Mouse (Mus musculus): ENCODE data around the gene Cwh43. TPM values are rescaled to one million over a fixed set of nuclear protein-coding genes. Genes with fewer than 3 reads are reported as not detected.

The Cwh43 gene
- polyA plus RNA-seq, 1 experiment from 2014 or later = not detected

DNA sequence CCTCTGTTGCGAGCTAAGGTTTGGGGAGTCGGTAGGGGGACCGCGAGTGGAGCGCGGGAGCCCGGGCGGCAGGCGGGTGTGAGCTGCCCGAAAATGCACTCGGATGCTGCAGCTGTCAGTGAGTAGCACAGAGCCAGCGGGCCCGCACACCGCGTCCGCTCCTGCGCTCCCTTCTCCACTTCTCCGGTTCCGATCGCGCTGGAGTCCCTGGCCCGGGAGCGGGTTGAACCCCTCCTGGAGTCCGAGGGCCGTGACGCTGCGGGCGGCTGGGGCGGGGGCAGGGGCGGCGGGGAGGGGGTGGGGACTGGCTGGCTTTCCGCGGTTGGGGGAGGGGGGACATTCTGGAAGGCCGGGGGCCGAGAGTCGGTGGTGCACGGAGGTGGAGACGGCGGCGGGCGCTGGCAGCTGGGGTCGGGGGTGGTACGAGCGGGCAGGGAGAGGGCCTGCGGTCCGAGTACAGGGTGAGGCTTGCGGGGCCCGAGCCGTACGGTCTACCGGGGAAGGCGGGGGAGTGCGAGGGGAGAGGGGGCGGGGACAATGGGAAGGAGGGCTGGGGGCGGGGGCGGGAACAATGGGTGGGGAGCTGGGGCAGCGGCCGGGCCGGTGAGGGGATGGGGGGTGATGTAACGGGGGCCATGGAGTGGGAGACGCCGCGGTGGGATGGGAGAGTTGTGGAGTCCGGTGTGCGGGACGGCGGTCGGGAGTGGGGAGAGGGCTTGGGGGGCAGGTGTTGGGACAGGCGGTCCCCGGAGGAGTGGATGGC is 85.4 kb downstream of the Cwh43 start:
- no peak for DNase-seq (ENCODE audit: low spot score)
- peak overlapping the region; percentile 93 for H3K4me3 ChIP-seq
- WGBS = under 1% methylated on average over 66 of the region's 70 CpGs

DNA sequence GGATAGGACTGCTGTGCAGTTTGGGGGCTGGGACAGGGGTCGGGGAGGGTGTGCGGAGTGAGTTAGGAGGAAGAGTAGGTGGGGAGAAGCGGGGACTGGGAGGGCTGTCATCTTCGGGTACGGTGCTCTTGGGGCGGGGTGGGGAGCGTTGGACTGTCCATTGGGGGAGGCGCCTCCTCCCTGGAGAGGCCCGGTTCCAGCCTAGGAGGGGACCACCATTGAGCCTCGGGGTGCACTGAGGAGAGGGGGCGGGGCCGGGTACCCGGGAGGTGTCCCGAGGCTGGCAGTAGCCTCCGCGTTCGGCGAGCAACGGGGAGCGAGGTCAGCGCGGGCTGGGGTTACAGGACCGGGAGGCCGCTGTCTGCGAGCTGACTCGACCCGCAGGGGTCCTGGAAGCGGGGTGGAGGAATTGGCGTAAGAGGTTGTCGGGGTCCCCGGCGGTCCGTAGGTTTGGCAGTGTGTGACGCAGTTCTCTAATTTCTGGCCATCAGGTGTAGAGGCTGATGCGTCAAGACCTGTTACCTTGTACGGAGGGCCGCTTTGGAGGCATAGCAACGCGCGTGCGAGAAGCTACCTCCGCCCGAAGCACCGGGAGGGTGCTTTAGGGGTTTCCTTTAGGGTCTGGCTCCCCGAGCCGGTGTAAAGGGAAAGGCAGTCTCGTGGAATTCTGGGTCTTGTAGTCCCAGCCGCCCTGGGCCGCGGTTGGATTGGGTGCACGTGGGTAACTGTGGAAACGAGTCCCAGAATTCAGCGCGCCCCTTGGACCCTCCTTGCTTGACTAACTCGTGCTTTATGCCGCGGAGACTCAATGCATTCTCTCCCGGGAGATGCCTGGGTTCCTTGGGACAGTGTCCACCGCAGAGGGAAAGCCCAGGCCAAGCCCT is 86.2 kb downstream of the Cwh43 start:
- 0 out of 2 replicates have a peak, but pooled peaks cover 10% of the 10 kb centered on the region for H3K4me1 ChIP-seq
- peak overlapping the region; percentile 93 for H3K4me3 ChIP-seq
- under 1% methylated on average over 56 of the region's 59 CpGs for WGBS
- H3K27ac ChIP-seq = peak overlapping the region; percentile 86
- no peaks in the 10 kb centered on the region for H3K9me3 ChIP-seq
- H3K36me3 ChIP-seq = no peaks in the 10 kb centered on the region
- H3K27me3 ChIP-seq (ENCODE audit: insufficient read depth, poor library complexity, severe bottlenecking) = no peaks in the 10 kb centered on the region
- peak; percentile 96 for DNase-seq (ENCODE audit: low spot score)

More for the DNA sequence above, 85.4 kb downstream of the Cwh43 start:
- Histone ChIP-seq H3K4me1 (0 out of 2 replicates have a peak, but pooled peaks cover 10% of the 10 kb centered on the region), H3K27me3 (ENCODE audit: insufficient read depth, poor library complexity, severe bottlenecking) (no peaks in the 10 kb centered on the region), H3K9me3 (no peaks in the 10 kb centered on the region), H3K27ac (peak overlapping the region; percentile 86), H3K36me3 (no peaks in the 10 kb centered on the region)

DNA sequence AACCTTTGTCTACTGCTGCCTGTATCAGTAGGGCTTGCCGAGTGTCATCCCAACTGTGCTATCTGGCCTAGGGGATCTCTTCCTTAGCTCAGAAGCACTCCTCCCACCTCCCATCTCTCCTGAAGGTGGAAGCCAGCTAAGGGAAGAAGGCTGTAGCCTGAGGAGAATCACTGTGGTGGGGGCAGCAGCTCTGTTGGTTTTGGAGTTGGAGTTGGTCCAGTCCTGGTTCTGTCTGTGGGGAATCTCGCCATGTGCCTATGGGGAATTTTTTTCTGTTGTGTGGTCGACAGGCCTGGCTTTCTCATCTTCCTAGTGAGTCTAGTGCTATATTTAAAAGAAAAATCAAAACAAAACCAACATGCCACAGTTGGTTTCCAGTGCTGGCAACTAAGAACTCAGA is 91.5 kb downstream of the Cwh43 start:
- Histone ChIP-seq H3K27me3 (ENCODE audit: insufficient read depth, poor library complexity, severe bottlenecking) (no peaks in the 10 kb centered on the region), H3K4me1 (peaks cover 45% of the 10 kb centered on the region), H3K9me3 (no peaks in the 10 kb centered on the region), H3K36me3 (no peaks in the 10 kb centered on the region), H3K27ac (no peak overlapping the region), H3K4me3 (no peak overlapping the region)
- WGBS = 64% methylated on average over 3 of the region's 3 CpGs
- no peak for DNase-seq (ENCODE audit: low spot score)

DNA sequence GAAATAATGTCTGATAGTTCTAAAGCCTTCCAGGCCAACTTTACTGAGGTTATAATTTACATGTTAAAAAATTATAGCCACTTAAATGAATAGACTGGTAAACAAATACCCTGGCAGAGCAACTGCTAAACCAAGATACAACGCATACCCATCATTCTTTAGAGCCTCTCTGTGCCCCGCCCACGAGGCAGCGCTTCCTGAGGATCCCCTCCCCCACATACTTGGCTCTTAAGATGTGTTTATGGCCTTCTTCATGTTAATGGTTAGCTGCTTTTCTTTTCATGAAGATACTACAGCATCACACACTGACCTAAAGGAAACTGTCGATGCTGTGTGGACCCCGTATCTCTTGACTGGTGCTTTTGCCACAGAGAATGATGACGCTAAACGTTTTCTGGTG is 92.7 kb downstream of the Cwh43 start:
- H3K4me3 ChIP-seq = no peak overlapping the region
- WGBS = 84% methylated on average over 8 of the region's 8 CpGs
- DNase-seq (ENCODE audit: low spot score) = no peak
- H3K27ac ChIP-seq = no peak overlapping the region
- no peaks in the 10 kb centered on the region for H3K27me3 ChIP-seq (ENCODE audit: insufficient read depth, poor library complexity, severe bottlenecking)
- no peaks in the 10 kb centered on the region for H3K9me3 ChIP-seq
- peaks cover 54% of the 10 kb centered on the region for H3K4me1 ChIP-seq
- no peaks in the 10 kb centered on the region for H3K36me3 ChIP-seq

DNA sequence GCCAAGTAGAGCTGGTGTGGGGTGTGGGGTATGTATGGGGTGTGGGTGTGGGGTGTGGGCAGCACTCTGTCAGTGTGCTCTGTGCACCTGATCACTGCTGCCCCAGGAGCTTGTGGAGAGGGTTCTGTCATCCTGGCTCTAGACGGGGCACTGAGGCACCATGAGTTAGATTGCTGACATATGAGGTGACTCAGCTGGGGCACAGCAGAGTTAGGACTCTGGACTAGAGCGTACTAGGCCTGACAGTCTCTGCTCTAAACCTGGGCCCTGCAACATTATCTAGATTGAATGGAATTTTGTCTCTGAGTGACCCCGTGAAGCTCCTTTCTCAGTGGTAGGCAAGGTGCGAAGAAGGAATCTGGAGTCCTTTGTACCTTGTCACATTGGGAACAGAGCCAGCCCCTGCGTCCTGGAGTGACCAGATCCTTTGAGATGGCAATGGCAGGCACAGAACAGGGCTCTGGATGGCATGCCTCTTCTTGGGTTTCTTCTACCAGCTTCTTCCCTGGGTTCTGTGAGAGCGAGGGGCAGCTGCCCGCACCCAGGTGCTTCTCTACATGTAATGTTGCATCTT is 95.1 kb downstream of the Cwh43 start:
- Histone ChIP-seq H3K4me1 (peaks cover 64% of the 10 kb centered on the region), H3K36me3 (no peaks in the 10 kb centered on the region), H3K4me3 (no peak overlapping the region), H3K27me3 (ENCODE audit: insufficient read depth, poor library complexity, severe bottlenecking) (no peaks in the 10 kb centered on the region), H3K9me3 (no peaks in the 10 kb centered on the region), H3K27ac (peak overlapping the region; percentile 22; the same call in 1 of the 2 replicates)
- DNase-seq (ENCODE audit: low spot score) = no peak
- 47% methylated on average over 7 of the region's 7 CpGs for WGBS

DNA sequence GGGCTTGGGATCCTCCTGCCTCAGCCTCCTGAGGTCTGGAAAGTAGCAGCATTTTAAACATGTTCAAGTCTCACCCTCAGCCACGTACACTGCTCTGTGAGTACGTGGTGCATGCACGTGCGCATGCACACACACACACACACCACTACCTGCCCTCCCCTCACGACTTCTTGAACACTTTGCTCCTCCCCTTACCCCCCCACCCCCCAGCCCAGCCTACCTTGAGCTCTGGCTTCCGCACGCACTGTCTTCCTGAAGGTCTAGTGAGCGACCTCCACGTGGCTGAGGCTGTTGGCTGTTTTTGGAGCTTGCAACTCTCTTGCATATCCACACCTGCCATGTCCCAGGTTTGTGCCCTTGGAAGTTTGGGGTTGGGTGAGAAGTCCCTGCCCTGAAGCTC is 96.5 kb downstream of the Cwh43 start:
- DNase-seq (ENCODE audit: low spot score) = no peak
- Histone ChIP-seq H3K4me1 (peaks cover 68% of the 10 kb centered on the region), H3K9me3 (no peaks in the 10 kb centered on the region), H3K4me3 (no peak overlapping the region), H3K27ac (peak overlapping the region; percentile 52; the same call in 1 of the 2 replicates), H3K36me3 (no peaks in the 10 kb centered on the region), H3K27me3 (ENCODE audit: insufficient read depth, poor library complexity, severe bottlenecking) (no peaks in the 10 kb centered on the region)
- 81% methylated on average over 9 of the region's 9 CpGs for WGBS

Other genes with a start within 250 kb of the Cwh43 start
- gene Fryl, start 149.5 kb upstream of the Cwh43 start, polyA plus RNA-seq (2016; fragmentation: Nextera tagmentation; extraction: Ambion mirVana) = 27.7 and 32.6 TPM in 2 replicates
- 169 and 198 TPM in 2 replicates for gene Ociad1, start 113.3 kb upstream of the Cwh43 start, polyA plus RNA-seq (2016; fragmentation: Nextera tagmentation; extraction: Ambion mirVana)
- 21.0 and 23.1 TPM in 2 replicates for gene Ociad2, start 65.0 kb upstream of the Cwh43 start, polyA plus RNA-seq (2016; fragmentation: Nextera tagmentation; extraction: Ambion mirVana)
- 18.3 and 20.4 TPM in 2 replicates for gene Dcun1d4, start 74.9 kb downstream of the Cwh43 start, polyA plus RNA-seq (2016; fragmentation: Nextera tagmentation; extraction: Ambion mirVana)
- 0.04 and 0.11 TPM in 2 replicates for gene Lrrc66, start 226.5 kb downstream of the Cwh43 start, polyA plus RNA-seq (2016; fragmentation: Nextera tagmentation; extraction: Ambion mirVana)
- 22.8 and 26.0 TPM in 2 replicates for gene Sgcb, start 241.7 kb downstream of the Cwh43 start, polyA plus RNA-seq (2016; fragmentation: Nextera tagmentation; extraction: Ambion mirVana)
- gene Spata18, start 245.3 kb downstream of the Cwh43 start, polyA plus RNA-seq (2016; fragmentation: Nextera tagmentation; extraction: Ambion mirVana) = not detected in 2 replicates